Mouse (Mus musculus) adrenal gland, adult 18-20 months (tissue): ENCODE measurements around the gene Gm11555. TPM values are rescaled to one million over a fixed set of nuclear protein-coding genes. Genes with fewer than 3 reads are reported as not detected.
"Not testable (repeated sequence)": the region's sequence is repeated elsewhere in the genome, so short reads cannot be mapped to it uniquely, and the experiment has no call there.

Experiments
- DNase-seq, 2 experiments: peaks; one replicate each; pipeline ENCODE4 v3.0.0; 2021 to 2022; ENCODE audit warnings: low spot score in 2 of 2
- total RNA-seq, 2 experiments: library from RNA; stranded (reverse); gene quantifications; 1 replicate in 1 of 2; 2 replicates in 1 of 2; pipeline ENCODE4 v1.2.3; 2021

The Gm11555 gene
- total RNA-seq, 2 experiments from 2014 or later = not detected

DNA sequence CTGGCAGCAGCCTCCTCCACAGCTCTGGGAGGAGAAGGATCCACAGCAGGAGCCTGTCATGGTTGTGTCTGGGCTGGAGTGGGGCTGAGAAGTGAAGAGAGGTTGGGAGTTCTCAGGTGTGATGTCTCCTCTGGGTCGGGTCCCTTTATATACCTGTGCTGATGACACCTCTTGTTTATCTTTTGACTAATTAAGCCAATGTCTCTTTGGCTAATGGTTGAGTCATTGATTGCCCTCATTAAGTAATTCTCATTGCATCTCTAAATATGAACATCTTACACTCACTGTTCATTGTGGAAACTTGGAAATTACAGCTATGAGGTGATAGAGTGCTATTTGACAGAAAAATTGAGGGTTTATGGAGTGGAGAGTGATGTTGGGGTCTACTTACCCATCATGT is 46.8 kb downstream of the Gm11555 start, which contains the start of gene Gm11938:
Gene Gm11938, minus strand, starts transcription at position 101 of the 400 bp plus-strand sequence.
- DNase-seq = not testable (repeated sequence)

Other genes starting within 250 kb of the Gm11555 start
- gene Krt12, start 228.0 kb downstream of the Gm11555 start, total RNA-seq = not detected
- under 1 TPM in 1 of 2 experiments, not detected in 1; 0.16 TPM for gene Krt20, start 212.1 kb downstream of the Gm11555 start, total RNA-seq
- not detected for gene Krt23, start 157.1 kb downstream of the Gm11555 start, total RNA-seq
- not detected for gene Krt39, start 128.9 kb downstream of the Gm11555 start, total RNA-seq
- not detected for gene Krt40, start 107.1 kb downstream of the Gm11555 start, total RNA-seq
- not detected for gene Krtap3-3, start 99.4 kb downstream of the Gm11555 start, total RNA-seq
- not detected for gene Krtap3-2, start 93.4 kb downstream of the Gm11555 start, total RNA-seq
- not detected for gene Gm11939, start 90.8 kb downstream of the Gm11555 start, total RNA-seq
- not detected for gene Krtap3-1, start 83.6 kb downstream of the Gm11555 start, total RNA-seq
- gene Krtap1-5, start 69.2 kb downstream of the Gm11555 start, total RNA-seq = not detected
- not detected for gene Krtap1-4, start 66.6 kb downstream of the Gm11555 start, total RNA-seq
- not detected for gene Krtap1-3, start 58.9 kb downstream of the Gm11555 start, total RNA-seq
- not detected for gene Krtap9-3, start 52.1 kb downstream of the Gm11555 start, total RNA-seq
- gene Gm11938, start 46.9 kb downstream of the Gm11555 start, total RNA-seq = not detected
- gene Gm11937, start 40.0 kb downstream of the Gm11555 start, total RNA-seq = not detected
- not detected for gene Krtap2-4, start 35.4 kb downstream of the Gm11555 start, total RNA-seq
- not detected for gene Gm11562, start 29.8 kb downstream of the Gm11555 start, total RNA-seq
- not detected for gene Krtap4-1, start 22.0 kb downstream of the Gm11555 start, total RNA-seq
- not detected for gene Krtap4-2, start 15.2 kb downstream of the Gm11555 start, total RNA-seq
- not detected for gene Krtap4-7, start 6.1 kb downstream of the Gm11555 start, total RNA-seq
- gene Gm11563, start 8.7 kb upstream of the Gm11555 start, total RNA-seq = not detected
- gene Krtap4-6, start 15.7 kb upstream of the Gm11555 start, total RNA-seq = not detected
- gene Gm14190, start 40.5 kb upstream of the Gm11555 start, total RNA-seq = not detected
- not detected for gene Gm14180, start 84.1 kb upstream of the Gm11555 start, total RNA-seq
- not detected for gene Gm11595, start 122.7 kb upstream of the Gm11555 start, total RNA-seq
- not detected for gene Krtap4-8, start 130.5 kb upstream of the Gm11555 start, total RNA-seq
- not detected for gene Krtap4-9, start 135.0 kb upstream of the Gm11555 start, total RNA-seq
- gene Gm11596, start 143.2 kb upstream of the Gm11555 start, total RNA-seq = not detected
- gene Gm11569, start 148.7 kb upstream of the Gm11555 start, total RNA-seq = not detected
- gene Gm11554, start 154.2 kb upstream of the Gm11555 start, total RNA-seq = not detected
- gene Krtap4-13, start 159.7 kb upstream of the Gm11555 start, total RNA-seq = not detected
- not detected for gene Gm11564, start 165.4 kb upstream of the Gm11555 start, total RNA-seq
- not detected for gene 2300003K06Rik, start 187.8 kb upstream of the Gm11555 start, total RNA-seq
- gene Krtap4-16, start 201.4 kb upstream of the Gm11555 start, total RNA-seq = not detected
- not detected for gene Gm11568, start 207.7 kb upstream of the Gm11555 start, total RNA-seq
- not detected for gene Gm11559, start 214.2 kb upstream of the Gm11555 start, total RNA-seq
- gene Krtap9-1, start 223.2 kb upstream of the Gm11555 start, total RNA-seq = not detected
- gene Gm11567, start 229.0 kb upstream of the Gm11555 start, total RNA-seq = not detected